Mouse (Mus musculus): ENCODE data around the gene Jakmip3.

Gene Jakmip3

GRCm38 (mm10) chr7:139101286-139101804 is 160.8 kb downstream of the Jakmip3 start:
- no peak for DNase-seq

- no peak for DNase-seq
Measured at GRCm38 (mm10) chr7:139101826-139102225, 161.3 kb downstream of the Jakmip3 start.

- DNase-seq = no peak
Measured at GRCm38 (mm10) chr7:139103960-139104381, 163.4 kb downstream of the Jakmip3 start.

- DNase-seq = no peak
Measured at GRCm38 (mm10) chr7:139105076-139105475, 164.5 kb downstream of the Jakmip3 start.

- DNase-seq = no peak
Measured at GRCm38 (mm10) chr7:139105705-139106104, 165.2 kb downstream of the Jakmip3 start.

- no peak for DNase-seq
Measured at GRCm38 (mm10) chr7:139107908-139108650, 167.5 kb downstream of the Jakmip3 start.

- DNase-seq = peak; percentile 49
Measured at GRCm38 (mm10) chr7:139119152-139119774, 178.7 kb downstream of the Jakmip3 start.

GRCm38 (mm10) chr7:139119775-139120153 is 179.2 kb downstream of the Jakmip3 start:
- no peak for DNase-seq

GRCm38 (mm10) chr7:139125881-139126280 is 185.4 kb downstream of the Jakmip3 start:
- DNase-seq = no peak

- DNase-seq = no peak
Measured at GRCm38 (mm10) chr7:139126549-139126948, 186.0 kb downstream of the Jakmip3 start.

GRCm38 (mm10) chr7:139128994-139129393 is 188.5 kb downstream of the Jakmip3 start:
- DNase-seq = no peak

- no peak for DNase-seq
Measured at GRCm38 (mm10) chr7:139130361-139130760, 189.8 kb downstream of the Jakmip3 start.

- DNase-seq = no peak
Measured at GRCm38 (mm10) chr7:139131538-139131937, 191.0 kb downstream of the Jakmip3 start.

- no peak for DNase-seq
Measured at GRCm38 (mm10) chr7:139133446-139133845, 192.9 kb downstream of the Jakmip3 start.

Measured in thymus, postnatal 14 days (tissue).